Mouse (Mus musculus) MEL (cell line): ENCODE measurements around the gene Iqcd. TPM values are rescaled to one million over a fixed set of nuclear protein-coding genes. Genes with fewer than 3 reads are reported as not detected.

ENCODE experiments used
- DNase-seq: peaks from one replicate; pipeline ENCODE4 v3.0.0; 2011; ENCODE audit warnings: low read depth, low spot score
- H3K27ac ChIP-seq: 2 replicates; pipeline ENCODE4 v1.5.1; 2012; ENCODE audit warnings: low read depth, mild to moderate bottlenecking, control low read depth, low read length, moderate library complexity; ENCODE audit not compliant: control insufficient read depth
- H3K27me3 ChIP-seq, 2 experiments: fragments of 150-350 bp in 1 of 2; sonication (generic) in 1 of 2; 2 replicates each; pipeline ENCODE4 v1.6.1; 2012; ENCODE audit warnings: low read length in 2 of 2, mild to moderate bottlenecking in 2 of 2, improper control_type of control experiment in 1 of 2, moderate library complexity in 1 of 2; ENCODE audit not compliant: insufficient read depth in 2 of 2, control insufficient read depth in 1 of 2
- H3K36me3 ChIP-seq, 2 experiments: 2 replicates each; pipeline ENCODE4 v1.6.1; 2012 to 2014; ENCODE audit warnings: low read length in 2 of 2, improper control_type of control experiment in 1 of 2, inconsistent platforms in 1 of 2, mild to moderate bottlenecking in 1 of 2; ENCODE audit not compliant: insufficient read depth in 2 of 2, control insufficient read depth in 1 of 2
- H3K4me1 ChIP-seq, 2 experiments: fragments of 150-350 bp in 1 of 2; sonication (generic) in 1 of 2; 2 replicates each; pipeline ENCODE4 v1.6.1; 2012; ENCODE audit warnings: low read length in 2 of 2, improper control_type of control experiment in 1 of 2, mild to moderate bottlenecking in 1 of 2; ENCODE audit not compliant: insufficient read depth in 2 of 2, control insufficient read depth in 1 of 2
- H3K4me3 ChIP-seq, 2 experiments: fragments of 150-350 bp in 1 of 2; sonication (generic) in 1 of 2; 2 replicates each; pipeline ENCODE4 v1.5.1; 2012; ENCODE audit warnings: low read depth in 2 of 2, low read length in 2 of 2, mild to moderate bottlenecking in 2 of 2, moderate library complexity in 2 of 2, control low read depth in 1 of 2, improper control_type of control experiment in 1 of 2; ENCODE audit not compliant: control insufficient read depth in 1 of 2, insufficient read depth in 1 of 2
- H3K79me2 ChIP-seq: 2 replicates; pipeline ENCODE4 v1.6.1; 2012; ENCODE audit warnings: mild to moderate bottlenecking, low read length, moderate library complexity; ENCODE audit not compliant: control insufficient read depth, poor library complexity, insufficient read depth
- H3K9ac ChIP-seq: 2 replicates; pipeline ENCODE4 v1.6.1; 2012; ENCODE audit warnings: low read depth, mild to moderate bottlenecking, control low read depth, low read length, moderate library complexity; ENCODE audit not compliant: control insufficient read depth, poor library complexity, severe bottlenecking
- H3K9me3 ChIP-seq: fragments of 150-350 bp; sonication (generic); replicated peaks from 2 replicates; pipeline ENCODE4 v1.6.1; 2012; ENCODE audit warnings: mild to moderate bottlenecking, low read length, improper control_type of control experiment, moderate library complexity; ENCODE audit not compliant: insufficient read depth
- BHLHE40 ChIP-seq: IDR thresholded peaks from 2 replicates; pipeline ENCODE4 v1.6.1; 2012; ENCODE audit warnings: low read depth, mild to moderate bottlenecking, inconsistent platforms, low read length, improper control_type of control experiment, borderline replicate concordance
- E2F4 ChIP-seq: IDR thresholded peaks from 2 replicates; pipeline ENCODE4 v1.6.1; 2011; ENCODE audit warnings: low read depth, low read length, improper control_type of control experiment, borderline replicate concordance
- ELF1 ChIP-seq: IDR thresholded peaks from 2 replicates; pipeline ENCODE4 v1.6.1; 2014; ENCODE audit warnings: low read depth, mild to moderate bottlenecking, inconsistent platforms, low read length, improper control_type of control experiment, moderate library complexity
- JUND ChIP-seq: IDR thresholded peaks from 2 replicates; pipeline ENCODE4 v1.6.1; 2011; ENCODE audit warnings: low read depth, mild to moderate bottlenecking, improper control_type of control experiment, low read length
- KAT2A ChIP-seq: conservative IDR thresholded peaks from 2 replicates; pipeline ENCODE4 v1.6.1; 2012; ENCODE audit warnings: low read depth, low read length, improper control_type of control experiment, inconsistent platforms
- MAFK ChIP-seq: IDR thresholded peaks from 2 replicates; pipeline ENCODE4 v1.6.1; 2011; ENCODE audit warnings: low read depth, mild to moderate bottlenecking, low read length, improper control_type of control experiment, borderline replicate concordance
- MAX ChIP-seq: IDR thresholded peaks from 2 replicates; pipeline ENCODE4 v1.6.1; 2011; ENCODE audit warnings: low read length, improper control_type of control experiment
- MYB ChIP-seq: IDR thresholded peaks from 2 replicates; pipeline ENCODE4 v1.6.1; 2011; ENCODE audit warnings: mild to moderate bottlenecking, low read depth, low read length, improper control_type of control experiment
- MYC ChIP-seq: IDR thresholded peaks from 2 replicates; pipeline ENCODE4 v1.6.1; 2011; ENCODE audit warnings: low read depth, mild to moderate bottlenecking, low read length, improper control_type of control experiment, moderate library complexity
- NELFE ChIP-seq: IDR thresholded peaks from 2 replicates; pipeline ENCODE4 v1.6.1; 2011; ENCODE audit warnings: low read depth, low read length, improper control_type of control experiment
- POLR2A ChIP-seq, 2 experiments: IDR thresholded peaks; 2 replicates each; pipeline ENCODE4 v1.6.1; 2011 to 2012; ENCODE audit warnings: low read length in 2 of 2, mild to moderate bottlenecking in 2 of 2, control low read depth in 1 of 2, improper control_type of control experiment in 1 of 2, low read depth in 1 of 2, moderate library complexity in 1 of 2; ENCODE audit not compliant: control insufficient read depth in 1 of 2, insufficient read depth in 1 of 2, poor library complexity in 1 of 2
- RAD21 ChIP-seq: IDR thresholded peaks from 2 replicates; pipeline ENCODE4 v1.6.1; 2011; ENCODE audit warnings: mild to moderate bottlenecking, low read depth, low read length, improper control_type of control experiment
- RCOR1 ChIP-seq: IDR thresholded peaks from 2 replicates; pipeline ENCODE4 v1.6.1; 2012; ENCODE audit warnings: low read depth, mild to moderate bottlenecking, inconsistent platforms, low read length, improper control_type of control experiment
- SIN3A ChIP-seq: IDR thresholded peaks from 2 replicates; pipeline ENCODE4 v1.6.1; 2012; ENCODE audit warnings: low read length, improper control_type of control experiment, inconsistent platforms
- UBTF ChIP-seq: IDR thresholded peaks from 2 replicates; pipeline ENCODE4 v1.6.1; 2012; ENCODE audit warnings: low read depth, mild to moderate bottlenecking, inconsistent platforms, low read length, improper control_type of control experiment, moderate library complexity, borderline replicate concordance; ENCODE audit not compliant: insufficient read depth
- USF1 ChIP-seq: IDR thresholded peaks from 2 replicates; pipeline ENCODE4 v1.6.1; 2014; ENCODE audit warnings: low read depth, mild to moderate bottlenecking, inconsistent platforms, low read length, improper control_type of control experiment, moderate library complexity
- ZC3H11A ChIP-seq: IDR thresholded peaks from 2 replicates; pipeline ENCODE4 v1.6.1; 2012; ENCODE audit warnings: low read depth, mild to moderate bottlenecking, inconsistent platforms, low read length, improper control_type of control experiment
- ZKSCAN1 ChIP-seq: IDR thresholded peaks from 2 replicates; pipeline ENCODE4 v1.6.1; 2012; ENCODE audit warnings: low read depth, mild to moderate bottlenecking, inconsistent platforms, low read length, improper control_type of control experiment, moderate library complexity
- ZMIZ1 ChIP-seq: IDR thresholded peaks from 2 replicates; pipeline ENCODE4 v1.6.1; 2012; ENCODE audit warnings: low read depth, mild to moderate bottlenecking, inconsistent platforms, low read length, improper control_type of control experiment, moderate library complexity
- ZNF384 ChIP-seq: IDR thresholded peaks from 2 replicates; pipeline ENCODE4 v1.6.1; 2012; ENCODE audit warnings: low read depth, mild to moderate bottlenecking, inconsistent platforms, low read length, improper control_type of control experiment
- polyA plus RNA-seq, 2 experiments: library from polyadenylated mRNA; stranded (reverse) in 1 of 2; unstranded in 1 of 2; fragments of >175 nt in 1 of 2; fragments of >200 nt in 1 of 2; gene quantifications; 2 replicates each; pipeline versions ENCODE4 v1.2.1 to v1.2.4; 2012; ENCODE audit warnings: low replicate concordance in 2 of 2, low read depth in 1 of 2; ENCODE audit not compliant: insufficient read length in 2 of 2, insufficient read depth in 1 of 2, missing spikeins in 1 of 2
- total RNA-seq: library from RNA; depleted of rRNA; stranded (reverse); fragments of 300-350 nt; gene quantifications from 2 replicates; pipeline ENCODE4 v1.2.3, GENCODE M21; 2012

Iqcd gene
- total and polyA plus RNA-seq, 3 experiments = 1.1 to 2.2 TPM; not detected in 1

DNA sequence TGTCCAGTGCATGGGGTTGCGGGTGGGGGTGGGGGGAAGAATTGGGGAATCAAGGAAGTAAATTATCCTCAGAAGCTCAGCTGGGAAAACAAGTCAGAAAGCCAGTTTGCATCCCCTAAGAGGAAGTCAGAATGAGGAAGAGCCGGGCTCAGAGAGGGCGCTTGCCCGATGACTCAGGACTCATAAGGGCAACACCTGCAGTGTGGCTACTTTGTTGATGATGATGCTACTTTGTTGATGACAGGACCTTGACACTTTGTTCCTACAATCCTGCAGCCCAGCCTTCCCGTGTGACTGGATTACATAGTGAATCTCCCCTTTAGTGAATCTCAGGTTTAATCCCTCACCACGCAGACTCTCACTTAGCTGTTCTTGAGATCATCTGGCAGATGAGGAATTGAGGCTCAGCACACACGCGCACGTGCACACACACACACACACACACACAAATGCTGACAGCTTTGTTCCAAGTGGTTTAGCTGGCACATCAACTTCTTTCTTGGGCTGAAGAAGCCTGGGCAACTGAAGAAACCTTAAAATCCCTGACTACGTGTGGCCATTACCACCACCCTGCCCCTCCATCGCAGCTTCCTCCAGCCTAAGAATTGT lies 18.4 kb upstream of the Iqcd start (continued):
- TF ChIP-seq POLR2A (IDR thresholded peaks at IDR 0.05; ENCODE audit: control insufficient read depth in 1 of 2, insufficient read depth in 1 of 2, low read depth in 1 of 2, low read length in 2 of 2, poor library complexity in 1 of 2) (no peak), JUND (0 out of 2 replicates have a peak, but pooled peaks have one; percentile 39)

DNA sequence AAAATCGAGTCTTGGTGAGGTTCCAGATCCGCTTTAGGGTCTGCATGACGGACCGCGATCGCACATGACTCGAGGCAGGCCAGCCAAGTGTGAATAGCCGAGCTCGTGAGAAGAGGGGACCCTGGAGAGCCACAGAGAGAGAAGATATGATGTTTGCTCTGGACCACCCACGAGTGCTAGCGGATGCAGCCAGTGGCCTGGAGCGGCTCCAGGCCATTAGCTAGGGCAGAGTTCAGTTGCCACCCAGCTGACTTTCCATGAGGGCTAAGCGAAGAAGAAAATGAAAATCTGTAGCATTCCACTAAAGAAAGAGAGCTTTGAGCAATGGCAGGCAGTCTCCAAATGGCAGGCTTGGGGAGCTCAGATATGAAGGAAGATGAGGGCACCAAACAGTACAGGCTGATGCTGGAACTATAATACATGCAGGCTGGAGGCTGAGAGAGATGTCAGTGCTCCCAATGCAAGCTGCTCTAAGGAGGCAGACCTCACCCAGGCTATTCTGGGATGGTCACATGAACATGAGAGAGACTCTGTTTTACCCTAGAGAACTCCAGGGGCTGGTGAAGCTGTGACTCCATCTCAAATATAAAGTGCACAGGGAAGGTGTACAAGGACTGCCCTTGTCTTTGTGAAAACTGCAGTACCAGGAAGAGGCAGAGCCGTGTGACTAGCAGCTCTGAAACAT lies 17.6 kb upstream of the Iqcd start:
- peaks cover 0 to 5% of the 10 kb centered on the region in 2 experiments; a peak in 2 of 4 replicates for H3K4me1 ChIP-seq
- TF ChIP-seq ZMIZ1 (no peak), MAFK (no peak), ELF1 (no peak), USF1 (no peak), ZC3H11A (no peak), MAX (no peak), KAT2A (no peak), POLR2A (IDR thresholded peaks at IDR 0.05; ENCODE audit: control insufficient read depth in 1 of 2, insufficient read depth in 1 of 2, low read depth in 1 of 2, low read length in 2 of 2, poor library complexity in 1 of 2) (no peak), NELFE (no peak), E2F4 (no peak), ZNF384 (no peak), MYC (no peak)
- H3K79me2 ChIP-seq = no peaks in the 10 kb centered on the region
- H3K27ac ChIP-seq = no peak overlapping the region
- H3K27me3 ChIP-seq = no peaks in the 10 kb centered on the region
- no peak overlapping the region for H3K4me3 ChIP-seq
- no peak for DNase-seq
- H3K9me3 ChIP-seq = no peaks in the 10 kb centered on the region
- peaks cover 0 to 3% of the 10 kb centered on the region in 2 experiments; a peak in 1 of 4 replicates for H3K36me3 ChIP-seq
- no peak overlapping the region for H3K9ac ChIP-seq

DNA sequence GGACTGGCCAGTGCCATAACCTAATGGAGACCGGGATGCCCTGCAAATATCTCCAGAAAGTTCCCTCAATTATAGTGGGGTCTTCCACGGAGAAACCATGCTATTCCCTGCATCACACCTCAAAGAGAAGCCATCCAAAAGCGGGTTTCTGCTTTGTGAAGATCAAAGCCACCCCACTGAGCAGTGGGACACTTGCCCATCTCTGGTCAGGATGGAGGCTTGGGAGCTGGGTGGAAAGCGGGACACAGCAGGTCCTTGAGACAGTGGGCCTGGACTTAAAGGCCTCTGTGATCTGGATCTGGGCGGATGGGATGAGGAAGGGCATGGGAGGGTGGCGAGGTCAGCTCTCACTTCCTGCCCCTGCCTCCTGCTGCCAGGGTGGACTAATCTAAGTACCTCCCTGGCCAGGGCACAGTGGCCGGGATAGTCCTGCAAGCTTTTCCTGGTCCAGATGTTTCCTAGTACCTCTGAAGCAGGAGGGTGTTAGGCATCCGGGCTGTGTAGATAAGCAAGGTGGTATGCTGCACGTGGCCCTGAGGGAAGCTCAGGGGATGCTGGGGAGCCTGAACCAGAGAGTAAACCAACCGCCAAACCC lies 14.2 kb upstream of the Iqcd start:
- no peak for TF ChIP-seq MYB
- no peak for TF ChIP-seq UBTF
- no peak for TF ChIP-seq ZKSCAN1
- TF ChIP-seq SIN3A = no peak
- no peak for TF ChIP-seq BHLHE40
- no peak for TF ChIP-seq ELF1
- no peak for TF ChIP-seq RAD21
- TF ChIP-seq RCOR1 = no peak
- TF ChIP-seq E2F4 = no peak
- TF ChIP-seq, all 39 proteins: peak for 0
- no peaks in the 10 kb centered on the region for H3K27me3 ChIP-seq
- H3K4me1 ChIP-seq = peaks cover 13 to 24% of the 10 kb centered on the region in 2 experiments
- peaks cover 0 to 28% of the 10 kb centered on the region in 2 experiments; a peak in 3 of 4 replicates for H3K36me3 ChIP-seq
- DNase-seq = no peak
- no peak overlapping the region for H3K4me3 ChIP-seq
- H3K79me2 ChIP-seq = peaks cover 3% of the 10 kb centered on the region
- no peaks in the 10 kb centered on the region for H3K9me3 ChIP-seq
- H3K27ac ChIP-seq = no peak overlapping the region
- no peak overlapping the region for H3K9ac ChIP-seq
